Mouse (Mus musculus) kidney, postnatal 36 days (tissue): ENCODE results near the gene Cln6.
"Not testable (repeated sequence)": the region's sequence is repeated elsewhere in the genome, so short reads cannot be mapped to it uniquely, and the experiment has no call there.

Experiments
- DNase-seq, 2 experiments: peaks; one replicate each; pipeline ENCODE4 v3.0.0; 2021 to 2022; ENCODE audit warnings: mixed read lengths in 2 of 2

Gene Cln6

GRCm38 (mm10) chr9:62834906-62835305 lies 3.7 kb upstream of the Cln6 start:
- DNase-seq, result no peak

- DNase-seq, result no peak
These were observed 2.7 kb upstream of the Cln6 start for GRCm38 (mm10) chr9:62835705-62836446.

DNA sequence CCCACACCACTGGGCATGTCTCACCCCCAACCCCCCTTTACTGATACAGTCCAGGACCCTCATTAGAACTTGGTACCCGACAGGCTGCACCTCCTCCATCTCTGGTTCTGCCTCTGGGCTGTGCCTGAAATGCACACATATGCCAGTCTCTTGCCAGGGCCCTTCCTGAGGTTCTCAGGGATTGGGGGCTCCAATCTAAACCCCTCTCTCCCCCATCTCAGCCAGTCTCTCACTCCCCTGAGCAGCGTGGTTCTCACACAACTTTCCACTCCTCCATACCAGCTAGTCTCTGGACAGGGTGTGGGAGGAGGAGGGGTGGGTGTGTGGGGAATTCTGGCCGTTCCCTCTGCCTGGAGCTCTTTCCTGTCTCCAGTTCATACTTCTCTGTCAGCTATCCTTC lies 974 bp upstream of the Cln6 start:
- DNase-seq, result no peak

GRCm38 (mm10) chr9:62838146-62838505 lies 459 bp upstream of the Cln6 start:
- no peak for DNase-seq

DNA sequence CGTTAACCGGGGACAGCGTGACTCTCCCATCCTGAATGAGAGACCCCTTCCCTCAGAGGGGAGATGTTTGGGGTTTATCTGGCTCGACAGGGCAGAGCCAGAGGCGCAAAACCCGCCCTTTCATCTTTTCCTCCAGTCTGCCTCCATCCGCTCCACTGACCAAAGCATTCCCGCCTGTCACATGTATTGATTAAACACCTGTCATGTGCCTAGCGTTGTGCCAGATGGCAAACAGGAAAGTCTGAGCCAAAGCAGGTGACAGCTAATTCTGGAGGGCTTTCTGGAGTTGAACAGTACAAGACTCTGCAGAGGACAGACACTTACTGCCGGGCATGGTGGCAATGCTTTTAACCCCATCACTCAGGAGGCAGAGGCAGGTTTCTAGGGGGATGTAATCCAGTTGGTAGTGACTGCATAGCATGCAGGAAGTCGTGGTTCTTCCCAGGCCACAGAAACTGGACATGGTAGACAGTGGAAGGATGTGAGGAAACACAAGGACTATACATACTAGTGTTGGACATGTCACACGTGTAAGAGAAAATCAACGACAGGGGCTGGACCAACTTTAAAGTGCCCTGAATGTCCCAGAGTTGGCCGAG lies 686 bp downstream of the Cln6 start:
- DNase-seq, result peak; percentile 54 to 57

- DNase-seq, result no peak
These were observed 4.9 kb downstream of the Cln6 start for GRCm38 (mm10) chr9:62843356-62844024.

DNA sequence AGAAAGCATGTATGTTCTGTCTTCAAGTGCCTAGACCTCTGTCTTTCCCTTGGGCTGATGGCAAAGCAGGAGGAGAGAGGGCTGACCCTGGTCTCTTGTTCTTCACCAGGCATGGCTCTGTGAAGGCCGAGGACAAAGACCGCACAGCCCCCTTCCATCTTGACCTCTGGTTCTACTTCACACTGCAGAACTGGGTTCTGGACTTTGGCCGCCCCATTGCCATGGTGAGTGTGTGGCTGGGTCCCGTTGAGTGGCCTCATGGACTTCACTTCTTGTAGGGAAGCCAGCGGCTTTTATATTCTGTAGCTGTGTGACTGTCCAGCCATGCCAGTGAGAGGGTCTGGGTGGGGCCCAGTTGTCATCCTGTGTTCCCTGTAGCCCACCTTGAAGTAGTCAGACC lies 5.9 kb downstream of the Cln6 start:
- peak; percentile 77 to 79 for DNase-seq

DNA sequence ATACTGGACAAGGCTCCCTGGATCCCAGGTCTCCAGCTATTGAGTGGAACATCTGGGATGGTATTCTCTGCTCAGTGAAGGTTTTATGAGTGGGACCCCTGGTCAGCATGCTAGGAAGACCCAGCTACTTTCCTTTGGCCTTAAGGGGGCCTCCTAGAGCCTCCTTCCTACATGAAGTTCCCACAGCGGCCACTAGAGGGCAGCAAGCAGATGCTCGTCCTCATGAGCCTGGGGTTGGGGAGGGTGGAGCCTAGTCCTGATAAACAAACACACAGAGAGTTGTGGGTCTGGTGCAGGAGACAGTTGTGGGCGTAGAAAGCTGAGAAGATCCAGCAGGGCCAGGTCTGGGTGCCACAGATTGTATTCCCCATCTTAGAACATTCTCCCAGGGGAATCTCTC lies 9.1 kb downstream of the Cln6 start:
- peak; percentile 90 to 95 for DNase-seq

GRCm38 (mm10) chr9:62848641-62849040 lies 10.1 kb downstream of the Cln6 start:
- no peak for DNase-seq

- DNase-seq, result no peak
These were observed 13.0 kb downstream of the Cln6 start for GRCm38 (mm10) chr9:62851571-62851970.

- peak in 1 of 2 experiments; percentile 61 for DNase-seq
These were observed 15.9 kb downstream of the Cln6 start for GRCm38 (mm10) chr9:62854483-62854882.

DNA sequence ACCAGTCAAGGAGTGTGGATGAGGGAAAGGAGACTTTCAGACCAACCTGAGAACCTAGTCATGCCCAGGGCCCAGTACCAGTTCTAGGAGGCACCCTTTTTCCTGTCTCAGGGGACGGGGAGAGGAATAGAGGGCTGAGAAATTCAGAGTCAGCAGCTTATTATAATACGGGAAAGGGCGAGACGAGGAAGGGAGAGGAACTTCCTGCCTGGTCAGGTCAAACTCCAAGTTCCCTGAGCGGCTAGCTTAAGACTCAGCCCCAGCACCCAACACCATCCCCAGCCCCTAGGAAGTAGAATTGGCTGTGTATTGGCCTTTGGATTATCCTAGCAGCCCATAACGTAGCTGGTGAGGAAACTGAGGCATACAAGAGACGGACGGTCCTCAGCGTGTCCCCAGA lies 18.6 kb downstream of the Cln6 start:
- peak; percentile 75 to 88 for DNase-seq

DNA sequence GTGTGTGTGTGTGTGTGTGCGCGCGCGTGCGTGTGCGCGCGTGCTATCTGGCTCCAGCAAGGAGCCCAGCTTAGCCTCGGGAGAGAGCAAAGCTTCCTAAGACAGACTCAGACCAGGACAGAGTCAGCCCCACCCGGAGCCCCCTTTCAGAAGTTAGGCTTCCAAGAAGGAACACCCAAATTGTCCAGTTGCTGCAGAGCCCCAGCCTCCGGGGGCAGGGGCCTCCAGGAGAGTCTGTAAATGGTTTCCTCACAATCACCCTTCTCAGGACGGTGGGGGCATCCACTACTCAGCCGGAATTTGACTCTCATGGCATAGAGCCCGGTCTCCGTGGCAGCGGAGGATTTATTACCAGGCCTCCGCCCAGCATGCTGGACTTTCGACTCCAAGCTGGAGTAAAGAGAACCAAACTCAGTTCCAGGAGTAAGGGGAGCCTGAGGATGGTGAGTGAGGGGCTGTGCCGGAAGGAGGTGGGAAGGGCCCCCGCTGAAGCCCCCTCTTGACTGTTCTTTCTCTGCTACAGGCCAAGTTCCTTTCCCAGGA lies 19.2 kb downstream of the Cln6 start, which contains the start of gene Calml4:
Calml4 (plus strand) TSS at position 362 of the 543 bp plus-strand sequence.
- DNase-seq, result peak; percentile 97

DNA sequence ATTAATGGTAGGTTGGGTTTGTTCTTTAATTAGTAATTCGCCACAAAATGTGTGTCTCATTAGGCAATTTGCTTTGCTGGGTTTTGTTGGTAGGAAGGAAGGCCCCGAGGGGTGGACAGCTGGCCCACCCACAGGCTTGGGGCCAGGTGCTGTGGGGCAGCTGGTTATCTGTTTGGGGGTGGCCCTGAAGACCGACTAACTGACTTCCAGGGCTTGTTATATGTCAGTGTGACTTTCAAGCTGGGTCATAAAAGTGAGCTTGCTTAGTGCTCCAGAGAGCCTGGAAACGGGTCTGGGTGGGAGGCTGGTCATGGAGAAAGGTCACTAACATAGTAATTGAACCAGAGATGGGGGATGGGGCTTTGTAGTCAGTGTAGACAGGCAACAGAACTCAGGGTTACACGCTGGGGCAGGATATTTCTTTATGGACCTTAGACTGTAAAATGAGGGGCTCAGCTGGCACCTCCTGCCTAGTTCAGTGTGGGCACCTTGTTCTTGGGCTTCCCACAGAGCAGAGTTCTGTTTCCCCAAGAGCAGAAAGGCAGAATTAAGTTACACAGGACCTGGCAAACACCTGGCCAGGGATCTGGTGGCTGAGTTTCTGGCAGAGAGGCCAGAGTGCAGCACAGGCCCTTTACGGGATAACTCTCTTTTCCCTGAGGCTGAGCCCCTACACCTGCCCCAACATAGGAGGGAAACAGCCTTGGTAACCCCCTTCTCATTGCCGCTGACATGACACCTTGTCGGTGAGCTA lies 19.9 kb downstream of the Cln6 start:
- DNase-seq, result peak; percentile 49 to 53

GRCm38 (mm10) chr9:62860102-62860501 lies 21.5 kb downstream of the Cln6 start:
- not testable (repeated sequence) for DNase-seq

GRCm38 (mm10) chr9:62860866-62861265 lies 22.3 kb downstream of the Cln6 start:
- no peak for DNase-seq

DNA sequence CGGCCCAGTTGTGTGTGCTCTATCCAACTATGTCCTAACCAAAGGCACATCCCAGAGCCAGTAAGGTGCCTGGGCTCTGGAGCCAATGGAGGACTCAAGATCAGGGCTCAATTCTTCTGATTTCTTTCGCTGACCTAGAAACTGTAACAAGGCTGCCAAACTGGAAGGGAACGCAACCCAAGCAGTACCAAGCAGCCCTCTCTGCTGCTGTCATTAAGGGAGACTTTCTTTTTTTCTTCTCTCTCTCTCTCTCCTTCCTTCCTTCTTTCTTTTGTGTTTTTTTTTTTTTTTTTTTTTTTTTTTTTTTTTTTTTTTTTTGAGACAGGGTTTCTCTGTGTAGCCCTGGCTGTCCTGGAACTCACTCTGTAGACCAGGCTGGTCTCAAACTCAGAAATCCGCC lies 30.7 kb downstream of the Cln6 start:
- not testable (repeated sequence) for DNase-seq

GRCm38 (mm10) chr9:62870728-62871127 lies 32.1 kb downstream of the Cln6 start:
- DNase-seq, result no peak

- DNase-seq, result no peak
These were observed 38.5 kb downstream of the Cln6 start for GRCm38 (mm10) chr9:62876966-62877616.

- DNase-seq, result no peak
These were observed 39.2 kb downstream of the Cln6 start for GRCm38 (mm10) chr9:62877825-62878224.

GRCm38 (mm10) chr9:62881871-62882270 lies 43.3 kb downstream of the Cln6 start:
- peak; percentile 24 to 36 for DNase-seq

DNA sequence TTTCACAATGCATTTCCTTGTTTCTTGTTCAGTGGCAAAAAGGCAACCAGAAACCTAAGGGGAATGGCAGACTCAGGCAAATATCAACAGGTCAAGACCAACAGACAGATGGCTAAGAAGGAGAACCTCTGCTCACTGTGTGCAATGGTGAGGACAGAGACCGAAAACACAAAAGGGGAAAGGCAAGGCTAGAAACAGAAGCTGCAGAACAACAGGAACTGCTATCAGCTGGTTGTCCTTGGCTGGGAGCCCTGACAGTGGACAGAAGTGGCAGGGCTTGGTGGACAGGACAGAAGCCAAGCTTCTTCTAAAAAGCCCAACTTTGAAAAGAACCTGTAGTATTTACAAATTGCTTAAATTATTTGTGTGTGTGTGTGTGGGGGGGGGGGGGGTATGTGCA lies 55.9 kb downstream of the Cln6 start:
- DNase-seq, result peak; percentile 65 to 71
